Comparison of ENCODE assay signal across 8 mouse cellular contexts in genomic region chr10:21188564-21189274, GRCm38 (mm10). TPM values are rescaled to one million over a fixed set of nuclear protein-coding genes. Genes with fewer than 3 reads are reported as not detected.
DNase-seq lines count a peak whose midpoint lies in the region; ATAC-seq and TF ChIP-seq lines count a peak whose summit lies in the region.

No protein-coding gene starts in this region.

- H3K9ac ChIP-seq in limb, embryonic 12.5 days (replicated peaks) = no peak overlapping the region; the same call in 1 of the 2 replicates
- H3K9ac ChIP-seq in midbrain, embryonic 14.5 days (replicated peaks; ENCODE audit: low read length) = no peak overlapping the region

- peak overlapping the region; percentile 54 for H3K4me2 ChIP-seq in limb, embryonic 12.5 days
- H3K4me2 ChIP-seq in midbrain, embryonic 14.5 days (ENCODE audit: low read length) = peak overlapping the region; percentile 46

- H3ac ChIP-seq in C2C12 (ENCODE audit: control insufficient read depth, insufficient read length, low read depth) = peak overlapping the region; percentile 35

- 23% methylated on average over 11 of the region's 11 CpGs for WGBS in limb, embryonic 12.5 days
- WGBS in midbrain, embryonic 14.5 days = 28% methylated on average over 11 of the region's 11 CpGs

- H3K27me3 ChIP-seq in C2C12 (ENCODE audit: control insufficient read depth, insufficient read depth, insufficient read length) = peaks cover 10% of the 10 kb centered on the region
- peaks cover 7% of the 10 kb centered on the region; the same call in 1 of the 2 replicates for H3K27me3 ChIP-seq in limb, embryonic 12.5 days
- no peaks in the 10 kb centered on the region for H3K27me3 ChIP-seq in midbrain, embryonic 14.5 days (ENCODE audit: control insufficient read depth, insufficient read depth, low read length)

- H3K4me1 ChIP-seq in limb, embryonic 12.5 days (replicated peaks) = no peaks in the 10 kb centered on the region
- peaks cover 5% of the 10 kb centered on the region; the same call in 1 of the 2 replicates for H3K4me1 ChIP-seq in midbrain, embryonic 14.5 days (ENCODE audit: control insufficient read depth, insufficient read depth, low read length)

- no peaks in the 10 kb centered on the region for H3K79me3 ChIP-seq in C2C12 (ENCODE audit: low read depth)

- H3K36me3 ChIP-seq in C2C12 (ENCODE audit: control insufficient read depth, insufficient read depth) = no peaks in the 10 kb centered on the region
- no peaks in the 10 kb centered on the region for H3K36me3 ChIP-seq in limb, embryonic 12.5 days
- H3K36me3 ChIP-seq in midbrain, embryonic 14.5 days (ENCODE audit: control insufficient read depth, insufficient read depth, low read length) = no peaks in the 10 kb centered on the region

- H3K27ac ChIP-seq in limb, embryonic 12.5 days = no peak overlapping the region
- no peak overlapping the region for H3K27ac ChIP-seq in midbrain, embryonic 14.5 days (replicated peaks; ENCODE audit: low read depth, low read length)

- peak; percentile 62 for DNase-seq in adipocyte (ENCODE audit: low spot score)
- DNase-seq in embryo, embryonic 10.5 days (ENCODE audit: low spot score) = peak; percentile 83
- DNase-seq in heart, adult 9 months (ENCODE audit: low spot score in 2 of 2) = peak; percentile 6 to 27
- DNase-seq in kidney, adult 8-10 months = peak; percentile 24 to 36
- DNase-seq in midbrain, embryonic 14.5 days = peak; percentile 86
- peak; percentile 58 to 75 for DNase-seq in spleen, postnatal 4 days (ENCODE audit: low spot score in 2 of 2)

- no peaks in the 10 kb centered on the region for H3K9me3 ChIP-seq in limb, embryonic 12.5 days
- no peaks in the 10 kb centered on the region for H3K9me3 ChIP-seq in midbrain, embryonic 14.5 days (ENCODE audit: control insufficient read depth, low read length)

- no peak for ATAC-seq in limb, embryonic 12.5 days (ENCODE audit: insufficient number of reproducible peaks, insufficient read depth, low FRiP score, low TSS enrichment, low read depth)
- no peak; the same call in 1 of the 2 replicates for ATAC-seq in midbrain, embryonic 14.5 days (ENCODE audit: low FRiP score, low TSS enrichment)

- no peak for TF ChIP-seq CTCF in C2C12 (IDR thresholded peaks at IDR 0.05; ENCODE audit: control insufficient read depth, insufficient read depth, insufficient read length)

- no peaks in the 10 kb centered on the region for H3K79me2 ChIP-seq in C2C12 (ENCODE audit: control insufficient read depth, insufficient read depth)

- H3K4me3 ChIP-seq in C2C12 (ENCODE audit: insufficient read depth, poor library complexity, severe bottlenecking) = peak overlapping the region; percentile 27
- peak overlapping the region; percentile 24 for H3K4me3 ChIP-seq in limb, embryonic 12.5 days (replicated peaks)
- H3K4me3 ChIP-seq in midbrain, embryonic 14.5 days (replicated peaks; ENCODE audit: low read depth, low read length) = peak overlapping the region; percentile 1; the same call in 1 of the 2 replicates

TF ChIP-seq in C2C12, 6 proteins besides CTCF, POLR2A, EP300 and RAD21:
- TF ChIP-seq MAX (IDR thresholded peaks at IDR 0.05) = peak; percentile 22
- TF ChIP-seq MYOG (IDR thresholded peaks at IDR 0.05; ENCODE audit: control insufficient read depth, extremely low read depth, insufficient read length) = no peak

RNA-seq across cellular contexts. Expression of gene Myb, which starts 27.9 kb away (rescaled TPM):
- 0.47 TPM for polyA plus RNA-seq in C2C12 (2012; fragmentation: generic; extraction: Trizol)
- 7.5 and 8.8 TPM in 2 replicates for polyA plus RNA-seq in limb, embryonic 12.5 days (2016; fragmentation: Nextera tagmentation; extraction: Ambion mirVana)
- polyA plus RNA-seq in midbrain, embryonic 14.5 days (2014; fragmentation: Nextera tagmentation; extraction: Ambion mirVana) = 3.4 and 3.5 TPM in 2 replicates

Comparison
In these comparisons a context has a peak if more than half of its experiments do, and no peak if none do; other contexts are left out.
1. DNase-seq: peak in every context shown above with its lines; median percentile 86 in midbrain, embryonic 14.5 days; 83 in embryo, embryonic 10.5 days; 66 in spleen, postnatal 4 days; 62 in adipocyte; 30 in kidney, adult 8-10 months; 16 in heart, adult 9 months.